Mouse (Mus musculus): ENCODE measurements around the gene Dynlrb2.

DNA sequence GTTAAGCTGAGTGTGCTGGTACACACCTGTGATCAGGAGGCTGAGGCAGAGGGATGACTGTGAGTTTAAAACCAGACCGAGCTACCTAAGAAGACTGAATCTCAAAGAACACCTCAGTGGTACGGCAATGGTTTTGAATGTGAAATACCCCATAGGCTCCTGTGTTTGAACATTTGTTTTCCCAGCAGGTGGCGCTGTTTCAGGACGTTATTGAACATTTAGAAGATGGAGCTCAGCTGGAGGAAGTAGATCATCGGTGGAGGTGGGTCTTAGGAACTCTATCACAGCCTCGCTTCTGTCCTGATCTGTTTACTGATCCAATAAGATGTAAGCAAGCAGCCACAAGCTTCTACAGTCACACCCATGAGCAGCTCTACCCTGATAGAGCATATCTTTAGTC, 28.3 kb downstream of the Dynlrb2 start:
- TF ChIP-seq GATA1 (IDR thresholded peaks at IDR 0.05; ENCODE audit: low read length), result no peak
- TF ChIP-seq TAL1 (IDR thresholded peaks at IDR 0.05; ENCODE audit: low read length), result no peak
